Mouse (Mus musculus) hindbrain, embryonic 10.5 days (tissue): ENCODE measurements around the gene Fam166b. TPM values are rescaled to one million over a fixed set of nuclear protein-coding genes. Genes with fewer than 3 reads are reported as not detected.

ENCODE experiments used
- DNase-seq: peaks from one replicate; pipeline ENCODE4 v3.0.0-alpha.2; 2017; ENCODE audit warnings: low spot score
- H3K27ac ChIP-seq: fragments of 300-500 bp; sonication (generic); 2 replicates; pipeline ENCODE4 v1.5.1; 2016; ENCODE audit warnings: mild to moderate bottlenecking, moderate library complexity
- H3K27me3 ChIP-seq: fragments of 300-500 bp; sonication (generic); 2 replicates; pipeline ENCODE4 v1.6.1; 2016; ENCODE audit warnings: mild to moderate bottlenecking; ENCODE audit not compliant: poor library complexity, insufficient read depth, severe bottlenecking
- H3K36me3 ChIP-seq: fragments of 300-500 bp; sonication (generic); 2 replicates; pipeline ENCODE4 v1.6.1; 2016; ENCODE audit warnings: mild to moderate bottlenecking, moderate library complexity
- H3K4me1 ChIP-seq: fragments of 300-500 bp; sonication (generic); replicated peaks from 2 replicates; pipeline ENCODE4 v1.6.1; 2016; ENCODE audit warnings: mild to moderate bottlenecking
- H3K4me3 ChIP-seq: fragments of 300-500 bp; sonication (generic); 2 replicates; pipeline ENCODE4 v1.5.1; 2016; ENCODE audit warnings: mild to moderate bottlenecking, moderate library complexity
- H3K9me3 ChIP-seq: fragments of 300-500 bp; sonication (generic); 2 replicates; pipeline ENCODE4 v1.6.1; 2016; ENCODE audit warnings: mild to moderate bottlenecking, moderate library complexity
- WGBS: fragments of 180-500 bp; shearing (Covaris S2); methylation state at CpG from one replicate; pipeline ENCODE4 v1.1.7; 2016; 5-methylcytosine and 5-hydroxymethylcytosine counted together
- polyA plus RNA-seq: library from polyadenylated mRNA; unstranded; fragments of >200 nt; fragmentation: Nextera tagmentation; extraction: Ambion mirVana; gene quantifications from 2 replicates; pipeline ENCODE4 v1.2.1, GENCODE M21; 2016

The Fam166b gene
- polyA plus RNA-seq, 1 experiment from 2014 or later: 0.47 TPM

- Histone ChIP-seq H3K4me3 (no peak overlapping the region), H3K36me3 (no peaks in the 10 kb centered on the region), H3K4me1 (peaks cover 53% of the 10 kb centered on the region), H3K27ac (no peak overlapping the region), H3K27me3 (no peaks in the 10 kb centered on the region), H3K9me3 (no peaks in the 10 kb centered on the region)
- DNase-seq: no peak
- WGBS: 89% methylated on average over 5 of the region's 5 CpGs
Measured at GRCm38 (mm10) chr4:43396381-43396780, 32.6 kb downstream of the Fam166b start.

- Histone ChIP-seq H3K27me3 (no peaks in the 10 kb centered on the region), H3K27ac (no peak overlapping the region), H3K9me3 (no peaks in the 10 kb centered on the region), H3K36me3 (no peaks in the 10 kb centered on the region), H3K4me1 (peaks cover 48% of the 10 kb centered on the region), H3K4me3 (no peak overlapping the region)
- whole genome bisulfite sequencing: 76% methylated on average over 9 of the region's 9 CpGs
- DNase-seq: no peak
Measured at GRCm38 (mm10) chr4:43395836-43396235, 33.1 kb downstream of the Fam166b start.

- DNase-seq: no peak
- peaks cover 43% of the 10 kb centered on the region for H3K4me1 ChIP-seq
- H3K27ac ChIP-seq: peak overlapping the region; percentile 70; the same call in 1 of the 2 replicates
- WGBS: 92% methylated on average over 5 of the region's 5 CpGs
- no peak overlapping the region for H3K4me3 ChIP-seq
- no peaks in the 10 kb centered on the region for H3K27me3 ChIP-seq
- no peaks in the 10 kb centered on the region for H3K36me3 ChIP-seq
- H3K9me3 ChIP-seq: no peaks in the 10 kb centered on the region
Measured at GRCm38 (mm10) chr4:43395147-43395546, 33.8 kb downstream of the Fam166b start.

GRCm38 (mm10) chr4:43394345-43394891 lies 34.5 kb downstream of the Fam166b start:
- H3K27me3 ChIP-seq: no peaks in the 10 kb centered on the region
- H3K9me3 ChIP-seq: no peaks in the 10 kb centered on the region
- DNase-seq: peak; percentile 38
- H3K4me1 ChIP-seq: peaks cover 40% of the 10 kb centered on the region
- no peaks in the 10 kb centered on the region for H3K36me3 ChIP-seq
- WGBS: 62% methylated on average over 15 of the region's 15 CpGs
- H3K4me3 ChIP-seq: no peak overlapping the region
- peak overlapping the region; percentile 70 for H3K27ac ChIP-seq

- WGBS: 66% methylated on average over 3 of the region's 3 CpGs
- DNase-seq: no peak
- Histone ChIP-seq H3K4me3 (no peak overlapping the region), H3K9me3 (no peaks in the 10 kb centered on the region), H3K36me3 (no peaks in the 10 kb centered on the region), H3K27ac (no peak overlapping the region), H3K27me3 (no peaks in the 10 kb centered on the region), H3K4me1 (peaks cover 25% of the 10 kb centered on the region)
Measured at GRCm38 (mm10) chr4:43391521-43392050, 37.3 kb downstream of the Fam166b start.

- DNase-seq: no peak
- Histone ChIP-seq H3K36me3 (no peaks in the 10 kb centered on the region), H3K9me3 (no peaks in the 10 kb centered on the region), H3K4me3 (no peak overlapping the region), H3K4me1 (peaks cover 25% of the 10 kb centered on the region), H3K27me3 (no peaks in the 10 kb centered on the region), H3K27ac (peak overlapping the region; percentile 9; the same call in 1 of the 2 replicates)
- WGBS: 70% methylated on average over 9 of the region's 9 CpGs
Measured at GRCm38 (mm10) chr4:43389845-43390440, 39.0 kb downstream of the Fam166b start.

- no peaks in the 10 kb centered on the region for H3K27me3 ChIP-seq
- no peak overlapping the region for H3K4me3 ChIP-seq
- peaks cover 20% of the 10 kb centered on the region for H3K4me1 ChIP-seq
- 84% methylated on average over 2 of the region's 2 CpGs for WGBS
- no peak for DNase-seq
- no peaks in the 10 kb centered on the region for H3K36me3 ChIP-seq
- H3K27ac ChIP-seq: no peak overlapping the region
- no peaks in the 10 kb centered on the region for H3K9me3 ChIP-seq
Measured at GRCm38 (mm10) chr4:43389390-43389789, 39.5 kb downstream of the Fam166b start.

GRCm38 (mm10) chr4:43386932-43387331 lies 42.0 kb downstream of the Fam166b start:
- Histone ChIP-seq H3K27me3 (peaks cover 4% of the 10 kb centered on the region; the same call in 1 of the 2 replicates), H3K4me1 (peaks cover 24% of the 10 kb centered on the region), H3K9me3 (no peaks in the 10 kb centered on the region), H3K27ac (no peak overlapping the region), H3K4me3 (no peak overlapping the region), H3K36me3 (no peaks in the 10 kb centered on the region)
- DNase-seq: no peak

GRCm38 (mm10) chr4:43384541-43384940 lies 44.4 kb downstream of the Fam166b start:
- Histone ChIP-seq H3K27ac (no peak overlapping the region), H3K36me3 (no peaks in the 10 kb centered on the region), H3K4me3 (no peak overlapping the region), H3K4me1 (peaks cover 23% of the 10 kb centered on the region), H3K27me3 (peaks cover 23% of the 10 kb centered on the region), H3K9me3 (no peaks in the 10 kb centered on the region)
- DNase-seq: no peak
- 90% methylated on average over 3 of the region's 3 CpGs for WGBS

- peaks cover 23% of the 10 kb centered on the region for H3K4me1 ChIP-seq
- H3K9me3 ChIP-seq: no peaks in the 10 kb centered on the region
- no peak overlapping the region for H3K27ac ChIP-seq
- no peak overlapping the region for H3K4me3 ChIP-seq
- DNase-seq: no peak
- WGBS: 83% methylated on average over 5 of the region's 5 CpGs
- H3K36me3 ChIP-seq: no peaks in the 10 kb centered on the region
- peaks cover 23% of the 10 kb centered on the region for H3K27me3 ChIP-seq
Measured at GRCm38 (mm10) chr4:43384083-43384460, 44.9 kb downstream of the Fam166b start.

- WGBS: 77% methylated on average over 11 of the region's 11 CpGs
Measured at GRCm38 (mm10) chr4:43383246-43384082, 45.5 kb downstream of the Fam166b start.

GRCm38 (mm10) chr4:43382155-43383020 lies 46.5 kb downstream of the Fam166b start:
- Histone ChIP-seq H3K27ac (peak overlapping the region; percentile 89), H3K27me3 (peaks cover 23% of the 10 kb centered on the region), H3K4me3 (peak overlapping the region; percentile 73), H3K9me3 (no peaks in the 10 kb centered on the region), H3K36me3 (no peaks in the 10 kb centered on the region), H3K4me1 (peaks cover 23% of the 10 kb centered on the region)
- WGBS: 7% methylated on average over 29 of the region's 33 CpGs
- no peak for DNase-seq

More at GRCm38 (mm10) chr4:43383246-43384082, 45.5 kb downstream of the Fam166b start:
- peaks cover 23% of the 10 kb centered on the region for H3K4me1 ChIP-seq
- no peak overlapping the region for H3K4me3 ChIP-seq
- H3K9me3 ChIP-seq: no peaks in the 10 kb centered on the region
- peaks cover 23% of the 10 kb centered on the region for H3K27me3 ChIP-seq
- no peak for DNase-seq
- no peaks in the 10 kb centered on the region for H3K36me3 ChIP-seq
- H3K27ac ChIP-seq: no peak overlapping the region
